Mouse (Mus musculus): ENCODE results near the gene Hif1an. TPM values are rescaled to one million over a fixed set of nuclear protein-coding genes. Genes with fewer than 3 reads are reported as not detected.
A peak's percentile ranks its signal among the peaks of the same experiment; 100 is the strongest.

Gene Hif1an
- polyA plus RNA-seq, 1 experiment from 2014 or later = 18.0 TPM

GRCm38 (mm10) chr19:44576275-44576674 lies 13.6 kb downstream of the Hif1an start:
- Histone ChIP-seq H3K4me3 (no peak overlapping the region), H3K36me3 (peaks cover 43% of the 10 kb centered on the region), H3K4me2 (no peak overlapping the region), H3K4me1 (no peaks in the 10 kb centered on the region), H3K9me3 (replicated peaks) (no peaks in the 10 kb centered on the region), H3K27me3 (replicated peaks) (no peaks in the 10 kb centered on the region), H3K27ac (no peak overlapping the region), H3K9ac (no peak overlapping the region)
- WGBS (ENCODE audit: insufficient replicate concordance) = 74% methylated on average over 7 of the region's 7 CpGs
- ATAC-seq = no peak

DNA sequence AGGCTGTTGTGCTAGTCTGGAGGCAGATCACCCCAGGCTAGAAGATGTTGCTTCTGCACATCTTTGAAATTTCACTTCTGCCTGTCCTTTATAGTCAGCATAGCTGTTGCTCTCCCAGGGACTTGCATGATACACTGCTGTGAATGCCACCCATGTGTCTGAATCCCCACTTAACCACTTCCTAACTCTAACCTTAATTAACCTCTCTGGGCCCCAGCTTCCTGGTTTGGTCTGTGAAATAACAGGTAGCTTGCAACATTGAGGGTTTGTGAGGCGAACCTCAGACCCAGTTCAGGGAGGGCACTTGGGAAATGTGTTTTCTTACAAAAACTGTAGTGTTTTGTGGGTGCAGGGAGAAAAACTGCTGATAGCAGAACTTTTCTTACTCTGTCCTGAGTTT lies 15.4 kb downstream of the Hif1an start:
- WGBS (ENCODE audit: insufficient replicate concordance) = 42% methylated on average over 1 of the region's 1 CpGs
- no peak overlapping the region for H3K27ac ChIP-seq
- ATAC-seq = no peak
- H3K36me3 ChIP-seq = peaks cover 25% of the 10 kb centered on the region
- H3K4me2 ChIP-seq = no peak overlapping the region
- 0 out of 2 replicates have a peak, but pooled peaks cover 12% of the 10 kb centered on the region for H3K27me3 ChIP-seq (replicated peaks)
- H3K4me3 ChIP-seq = no peak overlapping the region
- H3K9ac ChIP-seq = no peak overlapping the region
- H3K4me1 ChIP-seq = no peaks in the 10 kb centered on the region
- no peaks in the 10 kb centered on the region for H3K9me3 ChIP-seq (replicated peaks)

GRCm38 (mm10) chr19:44582103-44582502 lies 19.5 kb downstream of the Hif1an start:
- Histone ChIP-seq H3K4me1 (no peaks in the 10 kb centered on the region), H3K4me3 (no peak overlapping the region), H3K9ac (no peak overlapping the region), H3K4me2 (no peak overlapping the region), H3K9me3 (replicated peaks) (no peaks in the 10 kb centered on the region), H3K27me3 (replicated peaks) (peaks cover 53% of the 10 kb centered on the region), H3K36me3 (no peaks in the 10 kb centered on the region), H3K27ac (no peak overlapping the region)
- no peak for ATAC-seq
- WGBS (ENCODE audit: insufficient replicate concordance) = 85% methylated on average over 10 of the region's 10 CpGs

DNA sequence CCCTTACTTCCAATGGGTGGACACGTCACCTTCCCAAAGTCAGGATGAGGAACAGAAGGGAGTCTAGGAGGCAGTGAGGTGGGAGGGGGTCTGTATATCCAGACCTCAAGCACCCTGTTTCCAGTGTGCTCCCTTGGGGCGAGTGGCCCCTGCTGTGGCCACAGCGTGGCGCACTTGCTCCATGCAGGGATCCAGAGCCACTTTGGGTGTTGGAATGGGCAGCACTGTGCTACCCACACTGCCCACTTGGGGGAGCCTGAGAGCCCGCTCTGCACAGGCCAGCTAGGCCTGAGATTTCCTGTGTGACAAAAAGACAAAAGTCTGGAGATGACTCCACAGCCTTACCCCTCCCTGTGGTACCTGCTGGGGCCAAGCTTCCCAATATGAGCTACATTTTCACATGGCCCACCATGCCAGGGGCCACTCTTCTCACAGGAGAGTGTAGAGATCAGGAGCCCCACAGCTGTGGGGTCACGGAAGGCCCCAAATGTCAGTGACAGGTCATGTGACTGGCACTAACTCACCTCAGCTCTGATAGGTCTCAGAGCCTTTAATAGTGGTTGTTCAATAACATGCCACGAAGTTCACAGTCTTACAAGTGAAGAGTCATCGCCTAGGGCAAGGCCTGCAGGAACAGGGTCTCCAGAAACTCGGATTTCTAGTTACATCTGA lies 20.1 kb downstream of the Hif1an start:
- Histone ChIP-seq H3K9me3 (replicated peaks) (no peaks in the 10 kb centered on the region), H3K9ac (no peak overlapping the region), H3K4me2 (no peak overlapping the region), H3K27ac (no peak overlapping the region), H3K36me3 (no peaks in the 10 kb centered on the region), H3K4me3 (no peak overlapping the region), H3K4me1 (no peaks in the 10 kb centered on the region), H3K27me3 (replicated peaks) (peaks cover 60% of the 10 kb centered on the region)
- 32% methylated on average over 9 of the region's 9 CpGs for WGBS (ENCODE audit: insufficient replicate concordance)
- ATAC-seq = peak; percentile 68

- H3K27ac ChIP-seq = no peak overlapping the region
- peaks cover 73% of the 10 kb centered on the region for H3K27me3 ChIP-seq (replicated peaks)
- H3K36me3 ChIP-seq = no peaks in the 10 kb centered on the region
- ATAC-seq = no peak
- no peak overlapping the region for H3K9ac ChIP-seq
- H3K9me3 ChIP-seq (replicated peaks) = no peaks in the 10 kb centered on the region
- no peaks in the 10 kb centered on the region for H3K4me1 ChIP-seq
- H3K4me3 ChIP-seq = no peak overlapping the region
- 25% methylated on average over 4 of the region's 4 CpGs for WGBS (ENCODE audit: insufficient replicate concordance)
- no peak overlapping the region for H3K4me2 ChIP-seq
Observed at GRCm38 (mm10) chr19:44588036-44588435, 25.4 kb downstream of the Hif1an start.

GRCm38 (mm10) chr19:44589591-44590223 lies 27.1 kb downstream of the Hif1an start:
- WGBS (ENCODE audit: insufficient replicate concordance) = 42% methylated on average over 7 of the region's 7 CpGs
- Histone ChIP-seq H3K4me3 (no peak overlapping the region), H3K27ac (no peak overlapping the region), H3K9me3 (replicated peaks) (no peaks in the 10 kb centered on the region), H3K9ac (no peak overlapping the region), H3K4me2 (no peak overlapping the region), H3K27me3 (replicated peaks) (peaks cover 56% of the 10 kb centered on the region), H3K4me1 (no peaks in the 10 kb centered on the region), H3K36me3 (no peaks in the 10 kb centered on the region)
- no peak for ATAC-seq

DNA sequence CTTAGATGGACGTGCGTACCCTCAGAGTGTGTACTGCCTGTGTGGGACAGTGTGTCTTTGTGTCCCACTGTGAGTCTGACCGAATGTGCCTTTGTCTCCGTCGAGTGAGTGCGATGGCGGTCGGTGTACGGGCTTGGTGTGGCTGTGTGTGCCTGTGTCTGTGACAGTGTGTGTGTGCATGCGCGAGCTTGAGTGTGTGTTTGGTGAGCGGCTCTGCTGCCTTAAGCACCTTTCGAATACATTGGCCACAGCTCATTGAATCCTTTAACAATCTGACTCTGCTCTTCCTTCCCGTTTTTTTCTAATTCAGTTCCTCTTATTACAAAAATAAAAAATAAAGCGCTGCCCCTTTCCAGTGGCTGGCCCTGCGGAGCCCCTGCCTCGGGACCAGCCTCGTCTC lies 28.3 kb downstream of the Hif1an start:
- no peaks in the 10 kb centered on the region for H3K9me3 ChIP-seq (replicated peaks)
- 70% methylated on average over 18 of the region's 18 CpGs for WGBS (ENCODE audit: insufficient replicate concordance)

DNA sequence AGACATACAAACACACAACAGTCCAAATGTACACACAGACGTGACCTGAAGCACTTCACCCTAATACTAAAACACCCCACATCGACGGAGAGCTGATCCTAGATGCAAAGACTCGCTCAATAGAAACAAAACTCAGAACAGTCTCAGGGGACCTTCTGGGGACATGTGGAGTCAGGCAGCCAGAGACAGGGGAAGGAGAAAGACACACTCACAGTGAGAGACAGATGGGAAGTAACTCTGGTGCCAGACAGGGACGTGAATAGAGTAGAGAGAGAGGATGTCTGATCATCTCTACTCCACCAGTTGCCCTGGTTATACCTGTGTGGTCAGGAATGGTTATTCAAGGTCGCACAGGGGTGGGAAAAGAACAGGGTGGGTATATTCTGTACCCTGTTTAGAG lies 29.0 kb downstream of the Hif1an start:
- no peak for ATAC-seq
- Histone ChIP-seq H3K4me1 (no peaks in the 10 kb centered on the region), H3K27ac (no peak overlapping the region), H3K4me2 (no peak overlapping the region), H3K36me3 (no peaks in the 10 kb centered on the region), H3K27me3 (replicated peaks) (peaks cover 42% of the 10 kb centered on the region), H3K4me3 (no peak overlapping the region), H3K9me3 (replicated peaks) (no peaks in the 10 kb centered on the region), H3K9ac (no peak overlapping the region)
- 59% methylated on average over 6 of the region's 6 CpGs for WGBS (ENCODE audit: insufficient replicate concordance)

More for the DNA sequence above, 28.3 kb downstream of the Hif1an start:
- Histone ChIP-seq H3K27me3 (replicated peaks) (peaks cover 44% of the 10 kb centered on the region), H3K4me2 (no peak overlapping the region), H3K36me3 (no peaks in the 10 kb centered on the region), H3K4me1 (no peaks in the 10 kb centered on the region), H3K4me3 (no peak overlapping the region), H3K9ac (no peak overlapping the region), H3K27ac (no peak overlapping the region)
- no peak for ATAC-seq

DNA sequence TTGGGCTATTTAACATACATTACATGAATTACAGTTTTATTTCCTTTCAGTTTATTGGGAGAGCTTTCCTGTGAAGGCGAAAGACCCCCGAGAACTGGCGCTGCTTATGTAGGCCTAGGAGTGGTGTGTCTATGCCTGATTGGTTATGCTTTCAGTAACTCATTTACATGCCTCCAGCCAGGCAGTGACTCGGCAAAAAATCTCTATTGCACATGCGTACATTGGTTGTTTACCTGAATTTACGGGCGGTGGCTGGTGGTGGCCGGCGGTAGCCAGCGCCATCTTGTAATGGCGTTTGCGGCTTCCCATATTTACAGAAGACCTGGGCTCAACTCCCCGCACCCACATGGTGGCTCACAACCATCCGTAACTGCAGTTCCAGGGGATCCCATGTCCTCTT lies 31.5 kb downstream of the Hif1an start:
- no peaks in the 10 kb centered on the region for H3K36me3 ChIP-seq
- H3K4me2 ChIP-seq = no peak overlapping the region
- no peak for ATAC-seq
- H3K27me3 ChIP-seq (replicated peaks) = peaks cover 35% of the 10 kb centered on the region; the same call in 1 of the 2 replicates
- no peaks in the 10 kb centered on the region for H3K9me3 ChIP-seq (replicated peaks)
- no peaks in the 10 kb centered on the region for H3K4me1 ChIP-seq
- no peak overlapping the region for H3K4me3 ChIP-seq
- WGBS (ENCODE audit: insufficient replicate concordance) = 85% methylated on average over 14 of the region's 14 CpGs
- no peak overlapping the region for H3K27ac ChIP-seq
- H3K9ac ChIP-seq = no peak overlapping the region

DNA sequence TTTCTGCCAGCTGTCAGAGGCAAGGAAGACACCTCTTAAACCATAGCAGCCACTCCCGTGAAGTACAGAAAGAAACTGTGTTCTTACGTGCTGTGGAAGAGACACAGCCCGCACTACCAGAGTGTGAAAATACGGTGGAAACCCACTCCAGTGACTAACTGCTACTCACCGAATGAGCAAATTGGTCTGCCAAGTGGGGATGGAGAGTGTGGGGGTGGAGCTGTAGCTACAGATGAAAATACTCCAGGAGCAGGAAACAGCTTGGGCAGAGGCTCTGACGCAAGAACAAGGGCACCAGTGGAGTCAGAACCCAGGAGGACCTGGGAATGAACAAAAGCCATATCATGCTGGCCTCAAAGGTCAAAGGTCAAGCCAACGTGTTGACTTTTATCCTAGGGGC lies 55.5 kb downstream of the Hif1an start:
- Histone ChIP-seq H3K4me2 (no peak overlapping the region), H3K36me3 (no peaks in the 10 kb centered on the region), H3K4me1 (no peaks in the 10 kb centered on the region), H3K27me3 (replicated peaks) (0 out of 2 replicates have a peak, but pooled peaks cover 10% of the 10 kb centered on the region), H3K4me3 (no peak overlapping the region), H3K9me3 (replicated peaks) (no peaks in the 10 kb centered on the region), H3K27ac (no peak overlapping the region), H3K9ac (no peak overlapping the region)
- ATAC-seq = no peak
- 56% methylated on average over 7 of the region's 7 CpGs for WGBS (ENCODE audit: insufficient replicate concordance)
